Mouse (Mus musculus) midbrain, embryonic 14.5 days (tissue): ENCODE measurements around the gene Lhcgr. TPM values are rescaled to one million over a fixed set of nuclear protein-coding genes. Genes with fewer than 3 reads are reported as not detected.
"Not testable (repeated sequence)": the region's sequence is repeated elsewhere in the genome, so short reads cannot be mapped to it uniquely, and the experiment has no call there.

Experiments
- ATAC-seq: fragments of 200-750 bp; cut with Nextera tagmentation; 2 replicates; pipeline ENCODE4 v1.8.0; 2017; ENCODE audit warnings: moderate number of reproducible peaks, moderate library complexity; ENCODE audit not compliant: low FRiP score, low TSS enrichment
- DNase-seq: peaks from one replicate; pipeline ENCODE4 v3.0.0-alpha.2; 2015
- H3K27ac ChIP-seq: fragments of 300-500 bp; sonication (generic); replicated peaks from 2 replicates; pipeline ENCODE4 v1.5.1; 2014; ENCODE audit warnings: mild to moderate bottlenecking, low read depth, low read length, moderate library complexity
- H3K27me3 ChIP-seq: fragments of 300-500 bp; sonication (generic); 2 replicates; pipeline ENCODE4 v1.6.1; 2014; ENCODE audit warnings: low read length, control low read depth, mixed read lengths; ENCODE audit not compliant: control insufficient read depth, insufficient read depth
- H3K36me3 ChIP-seq: fragments of 300-500 bp; sonication (generic); 2 replicates; pipeline ENCODE4 v1.6.1; 2014; ENCODE audit warnings: low read length, control low read depth; ENCODE audit not compliant: control insufficient read depth, insufficient read depth
- H3K4me1 ChIP-seq: fragments of 300-500 bp; sonication (generic); 2 replicates; pipeline ENCODE4 v1.6.1; 2014; ENCODE audit warnings: mild to moderate bottlenecking, antibody characterized with exemption, low read length, control low read depth; ENCODE audit not compliant: control insufficient read depth, insufficient read depth
- H3K4me2 ChIP-seq: fragments of 300-500 bp; sonication (generic); 2 replicates; pipeline ENCODE4 v1.6.1; 2014; ENCODE audit warnings: mild to moderate bottlenecking, low read length, moderate library complexity
- H3K4me3 ChIP-seq: fragments of 300-500 bp; sonication (generic); replicated peaks from 2 replicates; pipeline ENCODE4 v1.5.1; 2014; ENCODE audit warnings: low read depth, low read length
- H3K9ac ChIP-seq: fragments of 300-500 bp; sonication (generic); replicated peaks from 2 replicates; pipeline ENCODE4 v1.6.1; 2014; ENCODE audit warnings: mild to moderate bottlenecking, low read length, moderate library complexity
- H3K9me3 ChIP-seq: fragments of 300-500 bp; sonication (generic); 2 replicates; pipeline ENCODE4 v1.6.1; 2016; ENCODE audit warnings: low read length, control low read depth, mixed read lengths; ENCODE audit not compliant: control insufficient read depth
- WGBS: fragments of 180-500 bp; shearing (Covaris S2); extraction: QIAGEN DNeasy Blood & Tissue Kit; methylation state at CpG from one replicate; pipeline ENCODE4 v1.1.7; 2014; 5-methylcytosine and 5-hydroxymethylcytosine counted together
- polyA plus RNA-seq: library from polyadenylated mRNA; unstranded; fragments of >200 nt; fragmentation: Nextera tagmentation; extraction: Ambion mirVana; gene quantifications from 2 replicates; pipeline ENCODE4 v1.2.1, GENCODE M21; 2014

The Lhcgr gene
- polyA plus RNA-seq, result 1.1 TPM in 2 replicates

GRCm38 (mm10) chr17:88791440-88792152 is at the start of gene Lhcgr:
TSS of gene Lhcgr (minus strand) at chr17:88791990.
- WGBS, result 21% methylated on average over 31 of the region's 31 CpGs
- Histone ChIP-seq H3K9ac (no peak within 1 kb of the TSS), H3K27ac (no peak within 1 kb of the TSS), H3K9me3 (no peaks in the 10 kb centered on the region), H3K27me3 (0 out of 2 replicates have a peak, but pooled peaks cover 4% of the 10 kb centered on the region), H3K4me3 (peak within 1 kb of the TSS; percentile 14; the same call in 1 of the 2 replicates), H3K36me3 (no peaks in the 10 kb centered on the region), H3K4me2 (peak within 1 kb of the TSS; percentile 47), H3K4me1 (peaks cover 18% of the 10 kb centered on the region; the same call in 1 of the 2 replicates)
- ATAC-seq (peak; percentile 49), DNase-seq (peak; percentile 44)

GRCm38 (mm10) chr17:88817601-88818000 is 25.8 kb upstream of the Lhcgr start:
- H3K4me3 ChIP-seq, result no peak overlapping the region
- no peak overlapping the region for H3K4me2 ChIP-seq
- no peaks in the 10 kb centered on the region for H3K36me3 ChIP-seq
- no peak for ATAC-seq
- H3K27me3 ChIP-seq, result no peaks in the 10 kb centered on the region
- peak; percentile 29 for DNase-seq
- 22% methylated on average over 2 of the region's 2 CpGs for WGBS
- H3K4me1 ChIP-seq, result no peaks in the 10 kb centered on the region
- H3K9ac ChIP-seq, result 0 out of 2 replicates have a peak overlapping the region, but pooled peaks have one; percentile 12
- H3K9me3 ChIP-seq, result no peaks in the 10 kb centered on the region
- H3K27ac ChIP-seq, result no peak overlapping the region

GRCm38 (mm10) chr17:88812943-88813342 is 21.2 kb upstream of the Lhcgr start:
- not testable (repeated sequence) for H3K4me1 ChIP-seq, ATAC-seq, H3K27ac ChIP-seq, H3K4me2 ChIP-seq, H3K36me3 ChIP-seq, H3K9ac ChIP-seq, H3K27me3 ChIP-seq, H3K4me3 ChIP-seq, DNase-seq, H3K9me3 ChIP-seq
- WGBS, result 91% methylated on average over 3 of the region's 3 CpGs

DNA sequence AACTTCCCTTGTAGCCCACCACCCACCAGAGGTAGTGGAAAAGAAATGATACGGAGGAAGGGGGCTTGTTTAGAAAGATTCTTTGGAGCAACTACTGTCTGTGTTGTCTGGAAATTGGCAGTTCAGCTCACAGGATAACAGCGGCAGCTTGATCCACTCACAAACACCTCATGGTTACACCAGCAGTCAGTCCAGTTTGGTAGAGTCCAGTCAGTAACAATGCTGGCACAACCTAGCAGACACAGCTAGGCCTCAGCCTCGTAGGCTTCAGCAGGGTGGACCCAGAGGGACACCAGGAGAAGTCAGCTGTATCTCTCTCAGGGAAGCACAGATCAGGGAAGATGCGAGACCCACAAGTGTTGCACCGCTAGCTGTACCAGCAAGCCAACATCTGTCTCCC is 19.0 kb upstream of the Lhcgr start:
- Histone ChIP-seq H3K9me3 (no peaks in the 10 kb centered on the region), H3K27ac (no peak overlapping the region), H3K9ac (no peak overlapping the region), H3K27me3 (no peaks in the 10 kb centered on the region), H3K4me1 (no peaks in the 10 kb centered on the region), H3K4me3 (no peak overlapping the region), H3K36me3 (no peaks in the 10 kb centered on the region), H3K4me2 (no peak overlapping the region)
- DNase-seq, result no peak
- 93% methylated on average over 5 of the region's 5 CpGs for WGBS
- no peak for ATAC-seq

DNA sequence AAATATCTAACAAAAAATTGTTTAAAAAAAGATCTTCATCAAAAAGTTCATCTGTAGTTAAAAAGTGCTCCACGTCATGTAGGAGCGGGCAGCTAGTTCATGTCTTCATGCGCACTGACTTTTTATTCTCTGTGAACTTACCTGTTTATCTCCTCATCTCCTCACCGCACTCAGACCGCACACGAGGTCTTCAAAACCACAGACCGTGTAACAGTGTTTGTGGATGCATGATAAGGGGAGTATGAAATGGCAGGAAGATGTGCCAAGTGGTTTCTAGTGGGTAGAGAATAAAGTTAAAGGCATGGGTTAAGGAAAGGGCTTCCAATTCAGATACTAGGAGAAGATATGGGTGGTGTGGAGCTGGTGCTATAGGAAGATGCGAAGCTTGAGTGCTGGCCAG is 14.6 kb upstream of the Lhcgr start:
- H3K9me3 ChIP-seq, result no peaks in the 10 kb centered on the region
- no peak for ATAC-seq
- no peak overlapping the region for H3K9ac ChIP-seq
- no peak overlapping the region for H3K4me2 ChIP-seq
- no peaks in the 10 kb centered on the region for H3K27me3 ChIP-seq
- no peaks in the 10 kb centered on the region for H3K36me3 ChIP-seq
- H3K4me1 ChIP-seq, result no peaks in the 10 kb centered on the region
- no peak overlapping the region for H3K27ac ChIP-seq
- WGBS, result 95% methylated on average over 8 of the region's 8 CpGs
- DNase-seq, result no peak
- no peak overlapping the region for H3K4me3 ChIP-seq

- ATAC-seq (no peak), DNase-seq (no peak)
- H3K27me3 ChIP-seq, result no peaks in the 10 kb centered on the region
- H3K27ac ChIP-seq, result no peak overlapping the region
- no peak overlapping the region for H3K4me2 ChIP-seq
- no peaks in the 10 kb centered on the region for H3K4me1 ChIP-seq
- no peaks in the 10 kb centered on the region for H3K36me3 ChIP-seq
- H3K9me3 ChIP-seq, result no peaks in the 10 kb centered on the region
- no peak overlapping the region for H3K9ac ChIP-seq
- H3K4me3 ChIP-seq, result no peak overlapping the region
Measured at GRCm38 (mm10) chr17:88803441-88803840, 11.7 kb upstream of the Lhcgr start.

DNA sequence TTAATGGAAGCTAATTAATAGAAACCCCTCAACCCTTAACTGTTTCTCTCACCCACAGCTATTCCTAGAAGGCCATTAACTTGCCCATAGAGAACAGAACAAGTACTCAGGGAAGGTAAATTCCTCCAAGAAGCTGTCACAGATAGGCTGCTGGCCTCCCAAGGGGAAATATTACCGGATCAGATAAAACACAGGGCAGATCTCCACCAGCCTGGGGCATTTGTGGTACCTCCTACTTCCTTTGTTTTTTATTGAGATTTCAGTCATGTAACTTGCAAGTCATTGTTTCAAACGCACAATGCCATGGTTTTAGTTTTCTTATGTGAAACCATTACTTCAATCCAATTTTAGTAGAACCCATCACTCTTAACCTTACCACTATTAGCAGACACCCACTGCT is 1.1 kb downstream of the Lhcgr start:
- DNase-seq (no peak), ATAC-seq (no peak)
- Histone ChIP-seq H3K4me3 (no peak overlapping the region), H3K27ac (no peak overlapping the region), H3K4me1 (peaks cover 18% of the 10 kb centered on the region; the same call in 1 of the 2 replicates), H3K4me2 (no peak overlapping the region), H3K9ac (no peak overlapping the region), H3K27me3 (0 out of 2 replicates have a peak, but pooled peaks cover 4% of the 10 kb centered on the region), H3K36me3 (no peaks in the 10 kb centered on the region), H3K9me3 (no peaks in the 10 kb centered on the region)
- 73% methylated on average over 2 of the region's 2 CpGs for WGBS

- ATAC-seq (no peak), DNase-seq (no peak)
- H3K4me2 ChIP-seq, result no peak overlapping the region
- H3K27me3 ChIP-seq, result 0 out of 2 replicates have a peak, but pooled peaks cover 4% of the 10 kb centered on the region
- no peak overlapping the region for H3K27ac ChIP-seq
- no peaks in the 10 kb centered on the region for H3K9me3 ChIP-seq
- no peak overlapping the region for H3K9ac ChIP-seq
- WGBS, result 93% methylated on average over 2 of the region's 2 CpGs
- no peaks in the 10 kb centered on the region for H3K36me3 ChIP-seq
- H3K4me3 ChIP-seq, result no peak overlapping the region
- peaks cover 18% of the 10 kb centered on the region; the same call in 1 of the 2 replicates for H3K4me1 ChIP-seq
Measured at GRCm38 (mm10) chr17:88788392-88788791, 3.4 kb downstream of the Lhcgr start.

- no peaks in the 10 kb centered on the region for H3K9me3 ChIP-seq
- peaks cover 13% of the 10 kb centered on the region; the same call in 1 of the 2 replicates for H3K4me1 ChIP-seq
- DNase-seq (no peak), ATAC-seq (no peak)
- no peak overlapping the region for H3K9ac ChIP-seq
- no peaks in the 10 kb centered on the region for H3K36me3 ChIP-seq
- no peak overlapping the region for H3K4me3 ChIP-seq
- H3K27ac ChIP-seq, result no peak overlapping the region
- H3K4me2 ChIP-seq, result no peak overlapping the region
- H3K27me3 ChIP-seq, result 0 out of 2 replicates have a peak, but pooled peaks cover 4% of the 10 kb centered on the region
- WGBS, result 64% methylated on average over 6 of the region's 6 CpGs
Measured at GRCm38 (mm10) chr17:88786881-88787280, 4.9 kb downstream of the Lhcgr start.
